Mouse (Mus musculus) neural tube, embryonic 12.5 days (tissue): Measurements from ENCODE around the gene Dlg3. TPM values are rescaled to one million over a fixed set of nuclear protein-coding genes. Genes with fewer than 3 reads are reported as not detected.

ENCODE experiments used
- ATAC-seq: fragments of 200-750 bp; cut with Nextera tagmentation; 2 replicates; pipeline ENCODE4 v1.8.0; 2017; ENCODE audit warnings: low read depth, mild to moderate bottlenecking, moderate TSS enrichment, moderate library complexity; ENCODE audit not compliant: low FRiP score
- H3K27ac ChIP-seq: fragments of 300-500 bp; sonication (generic); 2 replicates; pipeline ENCODE4 v1.5.1; 2016
- H3K27me3 ChIP-seq: fragments of 300-500 bp; sonication (generic); replicated peaks from 2 replicates; pipeline ENCODE4 v1.6.1; 2016; ENCODE audit warnings: mild to moderate bottlenecking
- H3K36me3 ChIP-seq: fragments of 300-500 bp; sonication (generic); 2 replicates; pipeline ENCODE4 v1.6.1; 2016; ENCODE audit warnings: mild to moderate bottlenecking
- H3K4me1 ChIP-seq: fragments of 300-500 bp; sonication (generic); 2 replicates; pipeline ENCODE4 v1.6.1; 2016
- H3K4me2 ChIP-seq: fragments of 300-500 bp; sonication (generic); replicated peaks from 2 replicates; pipeline ENCODE4 v1.6.1; 2016; ENCODE audit warnings: mild to moderate bottlenecking
- H3K4me3 ChIP-seq: fragments of 300-500 bp; sonication (generic); 2 replicates; pipeline ENCODE4 v1.5.1; 2016
- H3K9ac ChIP-seq: fragments of 300-500 bp; sonication (generic); 2 replicates; pipeline ENCODE4 v1.6.1; 2016; ENCODE audit warnings: mild to moderate bottlenecking
- H3K9me3 ChIP-seq: fragments of 300-500 bp; sonication (generic); 2 replicates; pipeline ENCODE4 v1.6.1; 2016; ENCODE audit warnings: mild to moderate bottlenecking
- WGBS: fragments of 180-500 bp; shearing (Covaris S2); methylation state at CpG from one replicate; pipeline ENCODE4 v1.1.7; 2016; 5-methylcytosine and 5-hydroxymethylcytosine counted together
- polyA plus RNA-seq: library from polyadenylated mRNA; unstranded; fragments of >200 nt; fragmentation: Nextera tagmentation; extraction: Ambion mirVana; gene quantifications from 2 replicates; pipeline ENCODE4 v1.2.1, GENCODE M21; 2016

Gene Dlg3
- 11.6 and 13.7 TPM in 2 replicates for polyA plus RNA-seq

DNA sequence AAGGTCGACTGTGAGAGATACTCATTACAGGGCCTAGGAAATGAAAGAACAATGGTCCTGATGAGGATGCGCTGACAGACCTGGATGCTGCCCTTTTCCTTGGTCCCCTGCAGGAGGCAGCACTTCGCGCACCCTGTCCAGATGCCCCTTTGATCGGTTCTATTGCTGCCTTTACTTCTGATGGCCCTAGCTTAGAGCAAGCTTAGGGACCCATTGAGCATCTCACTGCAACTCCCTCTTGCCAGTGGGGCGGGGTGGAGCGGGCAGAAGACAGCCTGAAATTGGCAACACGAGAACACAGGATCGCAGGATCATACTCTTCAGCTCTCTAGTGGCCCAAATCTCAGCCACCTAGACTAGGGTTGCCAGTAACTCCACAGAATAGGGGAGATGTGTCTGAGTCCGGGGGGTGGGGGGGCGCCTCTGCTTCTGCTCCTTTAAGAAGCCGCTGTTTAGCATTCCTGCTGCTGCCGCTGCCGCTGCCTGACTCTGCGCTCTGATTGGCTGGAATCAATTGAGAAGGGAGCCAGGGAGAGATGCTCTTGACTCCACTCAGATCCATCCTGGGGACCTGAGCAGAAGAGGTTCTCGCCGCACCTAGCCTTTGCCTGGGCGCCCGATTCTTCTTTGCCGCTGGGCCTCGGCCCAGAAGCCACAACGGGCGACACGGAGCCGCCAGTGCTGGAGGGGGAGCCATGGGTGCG, at the start of gene Dlg3:
Dlg3 (plus strand) TSS at position 542 of the 704 bp plus-strand sequence.
- Histone ChIP-seq H3K36me3 (no peaks in the 10 kb centered on the region), H3K4me1 (no peaks in the 10 kb centered on the region), H3K9me3 (no peaks in the 10 kb centered on the region), H3K9ac (peak within 1 kb of the TSS; percentile 75), H3K4me3 (peak within 1 kb of the TSS; percentile 57), H3K27ac (no peak within 1 kb of the TSS; the same call in 1 of the 2 replicates), H3K4me2 (peak within 1 kb of the TSS; percentile 73), H3K27me3 (0 out of 2 replicates have a peak, but pooled peaks cover 3% of the 10 kb centered on the region)
- ATAC-seq, result peak; percentile 93
- 25% methylated on average over 22 of the region's 26 CpGs for WGBS

DNA sequence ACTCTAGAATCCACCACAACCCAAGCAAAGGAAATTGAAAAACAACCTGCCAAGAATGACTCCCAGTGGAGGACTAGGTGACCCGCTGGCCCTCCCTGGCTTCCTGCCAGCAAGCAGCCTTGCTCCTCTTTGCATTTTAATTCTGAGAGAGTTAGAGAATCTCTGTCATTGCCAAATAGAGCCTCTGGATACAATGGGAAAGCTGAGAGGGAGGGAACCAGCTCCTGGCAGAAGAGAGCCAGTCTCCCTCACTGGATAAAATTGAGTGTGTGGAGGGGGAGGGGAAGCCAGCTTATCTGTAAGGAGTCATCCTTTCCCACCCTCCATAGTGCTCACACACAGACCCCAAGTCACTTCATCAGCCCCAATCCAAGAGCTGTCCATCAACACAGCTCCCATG, 38.6 kb upstream of the Dlg3 start:
- ATAC-seq, result peak; percentile 59; the same call in 1 of the 2 replicates
- H3K27ac ChIP-seq, result no peak overlapping the region
- no peak overlapping the region for H3K9ac ChIP-seq
- peaks cover 3% of the 10 kb centered on the region for H3K4me1 ChIP-seq
- H3K36me3 ChIP-seq, result no peaks in the 10 kb centered on the region
- 18% methylated on average over 1 of the region's 1 CpGs for WGBS
- H3K27me3 ChIP-seq, result no peaks in the 10 kb centered on the region
- H3K4me2 ChIP-seq, result no peak overlapping the region
- no peaks in the 10 kb centered on the region for H3K9me3 ChIP-seq
- no peak overlapping the region for H3K4me3 ChIP-seq

DNA sequence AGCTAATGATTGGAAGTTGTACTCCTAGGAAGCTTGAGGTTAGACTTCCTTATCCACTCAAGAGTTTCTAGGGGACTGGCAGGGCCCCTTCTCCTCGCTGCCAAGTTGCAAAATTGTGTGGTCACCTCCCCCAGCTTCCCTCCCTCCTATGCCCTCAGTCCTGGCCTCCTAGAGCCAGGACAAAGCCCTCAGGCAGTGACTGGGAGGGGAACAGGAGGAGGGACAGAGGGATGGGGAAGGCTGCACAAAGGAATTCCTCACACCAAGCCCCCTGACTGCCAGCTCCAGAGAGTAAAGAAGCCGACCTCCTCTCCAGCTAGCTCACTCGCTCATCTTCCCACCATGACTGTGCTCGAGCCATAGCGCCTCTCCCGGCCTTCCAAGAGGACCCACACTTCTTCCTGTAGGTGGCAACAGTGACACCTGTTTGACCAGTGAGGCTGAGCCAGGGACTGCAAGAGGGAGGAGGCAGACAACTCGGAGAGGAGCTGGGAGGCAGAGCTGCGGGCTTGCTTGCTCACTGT, 37.8 kb upstream of the Dlg3 start, which contains the start of gene Gdpd2:
Gdpd2 (plus strand) TSS at position 209 of the 524 bp plus-strand sequence.
- peak within 1 kb of the TSS; percentile 5; the same call in 1 of the 2 replicates for H3K4me3 ChIP-seq
- H3K9me3 ChIP-seq, result no peaks in the 10 kb centered on the region
- H3K4me2 ChIP-seq, result peak within 1 kb of the TSS; percentile 53
- peak; percentile 68 for ATAC-seq
- peaks cover 3% of the 10 kb centered on the region for H3K4me1 ChIP-seq
- H3K27ac ChIP-seq, result no peak within 1 kb of the TSS
- peak within 1 kb of the TSS; percentile 33; the same call in 1 of the 2 replicates for H3K9ac ChIP-seq
- no peaks in the 10 kb centered on the region for H3K27me3 ChIP-seq
- 18% methylated on average over 8 of the region's 8 CpGs for WGBS
- no peaks in the 10 kb centered on the region for H3K36me3 ChIP-seq

DNA sequence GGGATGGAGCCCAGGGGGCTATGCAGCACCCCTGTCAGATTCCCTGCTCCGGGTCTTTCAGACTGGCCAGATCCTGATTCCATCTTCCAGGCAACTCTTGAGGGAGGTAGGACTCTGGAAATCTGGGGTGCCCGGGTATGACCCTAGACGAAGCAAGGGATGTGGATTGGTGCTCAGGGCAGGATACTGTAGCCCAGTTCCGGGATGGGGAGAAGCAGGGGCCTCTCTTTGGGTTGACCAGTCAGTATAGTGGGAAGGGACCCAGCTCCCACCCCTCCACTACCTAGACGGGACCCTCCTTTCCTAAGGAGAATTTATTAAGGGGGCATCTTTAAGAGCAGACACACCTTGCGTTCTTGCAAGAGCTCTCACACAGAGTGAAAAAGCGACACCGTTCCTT, 37.3 kb upstream of the Dlg3 start:
- 23% methylated on average over 8 of the region's 8 CpGs for WGBS
- no peaks in the 10 kb centered on the region for H3K9me3 ChIP-seq
- H3K27me3 ChIP-seq, result no peaks in the 10 kb centered on the region
- H3K27ac ChIP-seq, result no peak overlapping the region
- peak overlapping the region; percentile 33; the same call in 1 of the 2 replicates for H3K9ac ChIP-seq
- peaks cover 3% of the 10 kb centered on the region for H3K4me1 ChIP-seq
- H3K36me3 ChIP-seq, result no peaks in the 10 kb centered on the region
- H3K4me3 ChIP-seq, result peak overlapping the region; percentile 5; the same call in 1 of the 2 replicates
- peak overlapping the region; percentile 53 for H3K4me2 ChIP-seq
- ATAC-seq, result peak; percentile 38

DNA sequence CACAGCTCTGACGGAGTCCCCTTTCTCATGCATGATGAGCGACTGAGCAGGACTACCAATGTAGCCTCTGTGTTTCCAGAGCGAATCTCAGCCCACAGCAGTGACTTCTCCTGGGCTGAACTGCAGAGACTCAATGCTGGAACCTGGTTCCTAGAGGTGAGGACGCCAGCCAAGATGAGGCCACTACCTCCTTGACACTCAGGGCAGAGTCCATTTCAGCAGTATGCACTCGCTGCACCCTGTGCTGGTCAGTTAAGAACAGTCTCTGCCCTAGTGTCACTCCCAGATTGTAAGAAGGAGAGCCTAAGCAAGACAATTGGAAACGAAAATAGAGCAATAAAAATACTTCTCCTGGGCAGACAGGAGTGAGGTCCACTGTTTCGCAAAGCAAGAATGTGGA, 33.2 kb upstream of the Dlg3 start:
- H3K4me2 ChIP-seq, result no peak overlapping the region
- H3K9ac ChIP-seq, result no peak overlapping the region
- no peaks in the 10 kb centered on the region; the same call in 1 of the 2 replicates for H3K27me3 ChIP-seq
- H3K9me3 ChIP-seq, result no peaks in the 10 kb centered on the region
- H3K36me3 ChIP-seq, result no peaks in the 10 kb centered on the region
- peaks cover 3% of the 10 kb centered on the region for H3K4me1 ChIP-seq
- H3K4me3 ChIP-seq, result no peak overlapping the region
- ATAC-seq, result no peak
- H3K27ac ChIP-seq, result no peak overlapping the region
- 71% methylated on average over 7 of the region's 7 CpGs for WGBS

DNA sequence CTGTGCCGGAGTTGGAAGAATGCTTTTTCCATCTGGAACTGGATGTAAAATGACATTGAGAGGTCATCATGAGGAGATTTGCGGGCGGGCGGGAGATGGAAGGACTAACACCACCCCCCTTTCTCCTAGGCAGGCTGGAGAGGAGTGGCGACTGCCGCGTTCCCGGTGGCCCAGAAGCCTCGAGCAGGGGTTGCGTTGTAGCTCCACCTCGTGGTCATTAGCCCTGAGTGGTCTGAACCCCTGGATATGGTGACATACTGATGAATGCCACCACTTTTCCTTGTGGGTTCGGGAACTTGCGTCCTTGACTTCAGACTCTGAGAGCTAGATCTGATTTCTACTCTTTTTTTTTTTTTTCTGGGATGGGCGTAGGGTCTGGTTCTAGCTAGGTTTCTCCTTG, 28.6 kb upstream of the Dlg3 start:
- peak overlapping the region; percentile 50 for H3K4me2 ChIP-seq
- no peaks in the 10 kb centered on the region for H3K4me1 ChIP-seq
- no peaks in the 10 kb centered on the region for H3K9me3 ChIP-seq
- H3K4me3 ChIP-seq, result no peak overlapping the region
- peak; percentile 85 for ATAC-seq
- no peak overlapping the region for H3K9ac ChIP-seq
- no peaks in the 10 kb centered on the region for H3K36me3 ChIP-seq
- no peaks in the 10 kb centered on the region; the same call in 1 of the 2 replicates for H3K27me3 ChIP-seq
- no peak overlapping the region for H3K27ac ChIP-seq
- 18% methylated on average over 14 of the region's 14 CpGs for WGBS

DNA sequence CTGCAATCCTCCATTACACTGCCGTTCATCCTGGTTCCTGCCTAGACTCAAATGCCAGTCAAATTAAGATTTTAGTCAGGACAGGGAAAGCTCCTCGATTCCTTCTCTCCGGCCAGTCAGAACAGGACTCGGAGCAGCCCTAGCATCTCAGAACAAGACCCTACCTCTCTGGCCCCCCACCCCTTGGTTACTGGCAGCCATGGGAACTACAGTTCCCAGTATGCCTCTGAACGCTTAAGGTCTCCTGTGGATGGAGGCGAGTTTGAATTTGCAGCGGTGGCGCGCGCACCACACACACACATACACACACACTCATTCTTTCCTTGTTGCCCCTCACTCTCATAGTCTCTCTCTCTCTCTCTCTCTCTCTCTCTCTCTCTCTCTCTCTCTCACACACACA, 28.1 kb upstream of the Dlg3 start:
- H3K9ac ChIP-seq, result no peak overlapping the region
- no peak overlapping the region for H3K27ac ChIP-seq
- H3K36me3 ChIP-seq, result no peaks in the 10 kb centered on the region
- peak; percentile 83 for ATAC-seq
- peak overlapping the region; percentile 2; the same call in 1 of the 2 replicates for H3K4me3 ChIP-seq
- 10% methylated on average over 10 of the region's 10 CpGs for WGBS
- no peaks in the 10 kb centered on the region; the same call in 1 of the 2 replicates for H3K27me3 ChIP-seq
- no peaks in the 10 kb centered on the region for H3K4me1 ChIP-seq
- H3K9me3 ChIP-seq, result no peaks in the 10 kb centered on the region
- H3K4me2 ChIP-seq, result peak overlapping the region; percentile 50

DNA sequence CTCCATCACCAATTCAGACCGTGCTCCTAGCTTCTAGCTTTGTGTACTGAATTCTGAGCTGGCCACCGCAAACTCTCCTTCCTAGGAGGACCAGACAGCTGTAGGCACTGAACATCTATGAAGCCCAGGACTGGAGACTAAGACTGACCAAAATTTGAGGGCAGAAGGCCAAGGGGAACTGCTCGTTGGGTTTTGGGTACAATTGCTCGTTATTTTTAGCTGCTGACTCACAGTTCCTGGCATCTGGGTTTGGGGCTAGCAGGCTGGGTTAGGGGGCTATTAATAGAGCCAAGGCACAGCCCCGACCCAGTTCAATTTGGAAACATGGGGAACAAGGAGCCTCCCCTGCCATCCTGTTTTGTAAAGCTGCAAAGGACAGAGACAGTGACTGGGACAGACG, 26.7 kb upstream of the Dlg3 start:
- 75% methylated on average over 6 of the region's 6 CpGs for WGBS
- Histone ChIP-seq H3K27ac (no peak overlapping the region), H3K9ac (no peak overlapping the region), H3K36me3 (no peaks in the 10 kb centered on the region), H3K27me3 (no peaks in the 10 kb centered on the region; the same call in 1 of the 2 replicates), H3K9me3 (no peaks in the 10 kb centered on the region), H3K4me3 (no peak overlapping the region), H3K4me1 (no peaks in the 10 kb centered on the region), H3K4me2 (no peak overlapping the region)
- no peak for ATAC-seq

DNA sequence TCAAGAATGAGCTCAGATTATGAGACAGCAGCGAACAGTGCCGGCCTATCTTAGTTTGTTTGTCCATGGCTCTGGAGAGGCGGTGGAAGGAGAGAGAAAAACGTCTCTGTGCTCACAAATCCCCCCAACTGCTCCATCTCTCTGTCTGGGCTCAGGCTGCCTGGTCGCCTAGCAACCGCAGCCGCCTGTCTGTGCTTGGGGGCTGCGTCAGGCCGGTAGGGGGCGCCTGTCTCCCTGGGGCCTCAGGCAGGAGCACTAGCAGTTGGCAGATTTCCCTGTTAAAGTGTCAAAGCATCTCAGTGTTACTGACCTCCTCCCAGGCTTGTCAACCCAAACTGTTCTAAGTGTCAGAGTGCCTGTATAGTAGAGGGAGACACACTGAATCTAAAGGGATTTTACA, 25.6 kb upstream of the Dlg3 start:
- no peaks in the 10 kb centered on the region for H3K9me3 ChIP-seq
- no peak overlapping the region for H3K4me3 ChIP-seq
- 11% methylated on average over 10 of the region's 10 CpGs for WGBS
- no peak overlapping the region for H3K9ac ChIP-seq
- H3K27me3 ChIP-seq, result no peaks in the 10 kb centered on the region; the same call in 1 of the 2 replicates
- H3K36me3 ChIP-seq, result no peaks in the 10 kb centered on the region
- H3K27ac ChIP-seq, result no peak overlapping the region
- H3K4me2 ChIP-seq, result no peak overlapping the region
- no peaks in the 10 kb centered on the region for H3K4me1 ChIP-seq
- peak; percentile 46; the same call in 1 of the 2 replicates for ATAC-seq

DNA sequence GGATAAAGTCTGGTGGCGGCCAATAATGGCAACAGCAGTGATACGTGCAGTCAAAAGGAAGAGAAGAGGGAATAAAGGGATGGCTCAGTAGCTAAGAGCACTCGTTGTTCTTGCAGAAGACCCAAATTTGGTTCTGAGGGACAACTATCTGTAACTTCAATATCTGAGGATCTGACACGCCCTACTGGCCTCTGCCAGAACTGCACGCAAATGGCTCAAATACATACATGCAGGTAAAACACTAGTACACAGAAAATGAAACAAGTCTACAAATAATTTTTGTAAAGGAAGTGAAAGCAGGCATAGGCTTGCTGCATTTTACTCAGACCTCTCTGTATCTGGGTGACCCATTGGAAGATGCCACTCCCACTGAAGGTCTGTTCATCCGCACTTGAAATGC, 1.7 kb upstream of the Dlg3 start:
- H3K27ac ChIP-seq, result no peak overlapping the region
- 83% methylated on average over 6 of the region's 6 CpGs for WGBS

DNA sequence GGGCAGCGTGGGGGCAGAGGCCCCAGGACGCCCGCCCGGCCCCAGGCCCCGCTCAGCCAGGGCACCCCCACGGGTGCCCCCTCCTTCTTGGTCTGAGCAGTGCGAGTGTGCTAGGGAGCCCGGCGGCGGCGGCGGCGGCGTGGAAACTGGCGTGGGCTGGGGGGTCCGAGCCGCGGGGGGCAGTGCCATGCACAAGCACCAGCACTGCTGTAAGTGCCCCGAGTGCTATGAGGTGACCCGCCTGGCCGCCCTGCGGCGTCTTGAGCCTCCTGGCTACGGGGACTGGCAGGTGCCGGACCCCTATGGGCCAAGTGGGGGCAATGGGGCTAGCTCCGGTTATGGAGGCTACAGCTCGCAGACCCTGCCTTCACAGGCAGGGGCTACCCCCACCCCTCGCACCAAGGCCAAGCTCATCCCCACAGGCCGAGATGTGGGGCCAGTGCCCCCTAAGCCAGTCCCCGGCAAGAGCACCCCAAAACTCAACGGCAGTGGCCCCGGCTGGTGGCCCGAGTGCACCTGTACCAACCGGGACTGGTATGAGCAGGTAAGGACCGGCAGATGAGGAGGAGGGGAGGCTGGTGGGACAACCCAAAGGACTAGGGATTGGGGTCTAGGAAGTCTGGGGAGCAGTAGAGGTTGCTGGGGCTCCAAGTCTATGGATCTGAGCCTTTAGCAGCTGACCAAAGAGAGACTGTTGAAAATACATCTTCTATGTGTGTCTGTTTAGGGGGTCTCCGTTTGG, 534 bp downstream of the Dlg3 start:
- H3K4me1 ChIP-seq, result no peaks in the 10 kb centered on the region
- WGBS, result 37% methylated on average over 29 of the region's 36 CpGs
- peak overlapping the region; percentile 57 for H3K4me3 ChIP-seq
- H3K27me3 ChIP-seq, result 0 out of 2 replicates have a peak, but pooled peaks cover 3% of the 10 kb centered on the region
- H3K9me3 ChIP-seq, result no peaks in the 10 kb centered on the region
- no peak overlapping the region; the same call in 1 of the 2 replicates for H3K27ac ChIP-seq
- H3K9ac ChIP-seq, result peak overlapping the region; percentile 75
- H3K36me3 ChIP-seq, result no peaks in the 10 kb centered on the region
- peak overlapping the region; percentile 73 for H3K4me2 ChIP-seq
- peak; percentile 71 for ATAC-seq

More for the DNA sequence above, 1.7 kb upstream of the Dlg3 start:
- H3K9me3 ChIP-seq, result no peaks in the 10 kb centered on the region
- H3K4me1 ChIP-seq, result no peaks in the 10 kb centered on the region
- ATAC-seq, result no peak
- H3K4me2 ChIP-seq, result no peak overlapping the region
- H3K27me3 ChIP-seq, result 0 out of 2 replicates have a peak, but pooled peaks cover 3% of the 10 kb centered on the region
- no peak overlapping the region for H3K9ac ChIP-seq
- H3K4me3 ChIP-seq, result no peak overlapping the region
- no peaks in the 10 kb centered on the region for H3K36me3 ChIP-seq

DNA sequence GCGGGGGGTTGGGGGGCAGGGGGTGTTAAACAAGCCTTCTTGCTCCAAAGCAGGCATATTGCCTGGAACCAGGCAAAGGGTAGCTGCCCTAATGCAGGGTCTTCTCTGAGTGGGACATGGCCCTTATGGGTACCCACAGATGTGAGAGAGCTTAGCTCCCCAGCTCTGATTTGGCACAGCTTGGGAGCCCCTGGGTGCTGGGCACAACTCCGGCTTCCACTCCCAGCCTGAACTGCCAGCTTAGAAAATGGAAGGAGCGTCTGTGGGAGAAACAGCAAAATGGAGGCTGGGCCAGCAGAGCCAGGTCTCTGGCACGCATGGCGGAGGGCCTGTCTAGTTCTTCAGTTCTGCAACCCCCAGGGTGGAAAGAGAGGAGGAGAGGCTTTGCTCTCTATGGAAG, 1.8 kb downstream of the Dlg3 start:
- no peak for ATAC-seq
- Histone ChIP-seq H3K4me3 (peak overlapping the region; percentile 57), H3K4me1 (no peaks in the 10 kb centered on the region), H3K4me2 (peak overlapping the region; percentile 73), H3K27ac (no peak overlapping the region), H3K36me3 (no peaks in the 10 kb centered on the region), H3K9ac (peak overlapping the region; percentile 75; the same call in 1 of the 2 replicates), H3K27me3 (0 out of 2 replicates have a peak, but pooled peaks cover 3% of the 10 kb centered on the region), H3K9me3 (no peaks in the 10 kb centered on the region)
- 79% methylated on average over 5 of the region's 5 CpGs for WGBS
